Mouse (Mus musculus) myocyte (in vitro differentiated cells): ENCODE measurements around the gene 1700019N19Rik.

Source experiments
- CEBPB ChIP-seq: IDR thresholded peaks from 2 replicates; pipeline ENCODE4 v1.6.1; 2011; ENCODE audit warnings: mild to moderate bottlenecking, moderate library complexity; ENCODE audit not compliant: poor library complexity, insufficient read depth, severe bottlenecking
- E2F4 ChIP-seq: IDR thresholded peaks from one replicate; pipeline ENCODE4 v1.6.1; 2011; ENCODE audit warnings: mild to moderate bottlenecking, control low read depth, moderate library complexity; ENCODE audit not compliant: insufficient read depth
- MAX ChIP-seq: IDR thresholded peaks from one replicate; pipeline ENCODE4 v1.6.1; 2011; ENCODE audit warnings: low read depth, mild to moderate bottlenecking, control low read depth
- MYOD1 ChIP-seq, 3 experiments: IDR thresholded peaks; one replicate each; pipeline ENCODE4 v1.6.1; 2011; ENCODE audit warnings: control low read depth in 2 of 3, low read depth in 2 of 3, mild to moderate bottlenecking in 2 of 3, moderate library complexity in 1 of 3; ENCODE audit not compliant: insufficient read length in 2 of 3, control insufficient read depth in 1 of 3
- MYOG ChIP-seq, 3 experiments: IDR thresholded peaks; one replicate each; pipeline ENCODE4 v1.6.1; 2011; ENCODE audit warnings: control low read depth in 2 of 3, low read depth in 2 of 3, mild to moderate bottlenecking in 2 of 3; ENCODE audit not compliant: insufficient read length in 2 of 3, control insufficient read depth in 1 of 3, insufficient read depth in 1 of 3
- POLR2A ChIP-seq: IDR thresholded peaks from one replicate; pipeline ENCODE4 v1.6.1; 2011; ENCODE audit warnings: low read depth, mild to moderate bottlenecking, control low read depth, moderate library complexity; ENCODE audit not compliant: insufficient read length
- POLR2AphosphoS2 ChIP-seq: IDR thresholded peaks from one replicate; pipeline ENCODE4 v1.6.1; 2011; ENCODE audit warnings: low read depth, control low read depth; ENCODE audit not compliant: insufficient read length
- REST ChIP-seq: IDR thresholded peaks from one replicate; pipeline ENCODE4 v1.6.1; 2011; ENCODE audit warnings: mild to moderate bottlenecking, control low read depth, moderate library complexity; ENCODE audit not compliant: insufficient read depth, insufficient read length
- SRF ChIP-seq: IDR thresholded peaks from one replicate; pipeline ENCODE4 v1.6.1; 2011; ENCODE audit warnings: low read depth; ENCODE audit not compliant: control insufficient read depth, insufficient read length
- TCF12 ChIP-seq: IDR thresholded peaks from one replicate; pipeline ENCODE4 v1.6.1; 2011; ENCODE audit warnings: mild to moderate bottlenecking, control low read depth; ENCODE audit not compliant: poor library complexity, insufficient read depth, severe bottlenecking
- TCF3 ChIP-seq: IDR thresholded peaks from one replicate; pipeline ENCODE4 v1.6.1; 2011; ENCODE audit warnings: low read depth, control low read depth; ENCODE audit not compliant: insufficient read length
- USF1 ChIP-seq: IDR thresholded peaks from one replicate; pipeline ENCODE4 v1.6.1; 2011; ENCODE audit warnings: low read depth, mild to moderate bottlenecking, control low read depth, moderate library complexity

DNA sequence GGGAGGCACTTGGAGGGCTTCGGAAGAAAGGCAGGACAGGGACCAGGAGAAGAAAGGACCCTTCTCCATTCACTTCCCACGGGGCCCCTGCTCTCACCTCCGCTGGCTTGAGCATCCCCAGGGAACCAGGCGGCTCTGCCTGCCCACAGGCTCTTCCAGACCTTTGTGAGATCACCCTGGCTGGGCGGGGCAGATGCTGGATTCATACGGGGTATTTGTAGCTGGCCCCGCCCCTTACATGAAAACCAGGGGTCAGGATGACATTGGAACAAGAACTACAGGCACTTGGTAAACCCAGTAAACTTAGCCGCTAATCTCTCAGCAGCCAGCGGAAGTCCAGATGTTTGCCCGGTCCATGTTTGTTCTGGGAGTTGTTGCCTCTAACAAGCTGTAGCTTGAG is at the start of gene 1700019N19Rik:
- TF ChIP-seq MYOD1 (IDR thresholded peaks at IDR 0.05; ENCODE audit: control insufficient read depth in 1 of 3, insufficient read length in 2 of 3, low read depth in 2 of 3) (no peak), POLR2A (no peak), USF1 (no peak), POLR2AphosphoS2 (no peak), MAX (no peak), CEBPB (no peak), E2F4 (no peak), MYOG (IDR thresholded peaks at IDR 0.05; ENCODE audit: control insufficient read depth in 1 of 3, insufficient read depth in 1 of 3, insufficient read length in 2 of 3, low read depth in 2 of 3) (no peak), TCF12 (no peak), REST (no peak), TCF3 (no peak), SRF (no peak)
